Mouse (Mus musculus) embryo, embryonic 10.5 days (tissue): ENCODE measurements around the gene Zfp219.

Source experiments
- DNase-seq: peaks from one replicate; pipeline ENCODE4 v3.0.0-alpha.2; 2015; ENCODE audit warnings: low spot score

Zfp219 gene

GRCm38 (mm10) chr14:52018248-52019050 lies 2.1 kb downstream of the Zfp219 start:
- no peak for DNase-seq

DNA sequence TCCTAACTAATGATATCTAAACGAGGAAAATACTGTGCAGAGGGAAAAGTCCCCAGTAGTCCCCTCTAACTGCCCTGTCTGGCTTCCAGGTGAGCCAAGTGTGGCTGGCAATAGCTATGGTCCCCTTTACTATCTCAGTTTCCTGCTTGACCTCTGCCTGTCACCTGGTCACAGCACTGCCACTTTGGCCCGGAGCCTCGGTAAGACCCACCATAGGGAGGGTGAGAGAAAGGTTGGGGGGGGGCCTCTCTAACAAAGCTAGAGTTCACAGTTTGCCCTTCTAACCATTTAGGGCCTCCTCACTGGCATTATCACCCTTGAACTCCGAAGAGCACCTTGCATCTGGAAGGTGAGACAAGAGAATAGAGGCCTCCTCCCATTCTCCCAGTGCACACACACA lies 2.9 kb downstream of the Zfp219 start:
- no peak for DNase-seq

GRCm38 (mm10) chr14:52016625-52017405 lies 3.7 kb downstream of the Zfp219 start:
- DNase-seq: no peak

GRCm38 (mm10) chr14:52015445-52016100 lies 5.0 kb downstream of the Zfp219 start, which contains the start of gene Tmem253:
Gene Tmem253, plus strand, starts transcription at chr14:52015658.
- DNase-seq: no peak

- peak; percentile 85 for DNase-seq
Measured at GRCm38 (mm10) chr14:52014761-52015311, 5.7 kb downstream of the Zfp219 start.

DNA sequence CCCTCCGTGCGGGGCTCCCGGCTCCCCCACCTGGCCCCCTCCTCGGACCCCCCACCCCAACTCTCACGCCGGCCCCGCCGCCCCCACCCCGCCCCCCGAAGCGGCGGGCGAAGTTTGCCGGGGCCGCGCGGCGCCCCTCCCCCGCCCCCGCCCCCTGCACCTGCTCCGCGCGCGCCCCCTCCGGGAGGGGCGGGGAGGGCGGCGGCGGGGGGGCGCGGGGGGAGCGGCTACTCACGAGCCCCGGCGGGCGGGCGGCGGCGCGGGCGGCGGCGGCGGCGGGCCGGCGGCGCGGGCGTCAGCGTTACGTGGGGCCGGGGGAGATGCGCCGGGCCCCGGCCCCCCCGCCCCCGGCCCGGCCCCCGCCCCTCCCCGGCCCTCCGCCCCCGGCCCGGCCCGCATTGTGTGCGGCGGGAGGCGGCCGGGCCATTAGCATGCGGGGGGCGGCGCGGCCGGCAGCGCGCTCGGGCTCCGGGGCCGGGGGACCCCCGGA lies 6.2 kb downstream of the Zfp219 start:
- no peak for DNase-seq

GRCm38 (mm10) chr14:52013771-52014219 lies 6.7 kb downstream of the Zfp219 start:
- peak; percentile 66 for DNase-seq

DNA sequence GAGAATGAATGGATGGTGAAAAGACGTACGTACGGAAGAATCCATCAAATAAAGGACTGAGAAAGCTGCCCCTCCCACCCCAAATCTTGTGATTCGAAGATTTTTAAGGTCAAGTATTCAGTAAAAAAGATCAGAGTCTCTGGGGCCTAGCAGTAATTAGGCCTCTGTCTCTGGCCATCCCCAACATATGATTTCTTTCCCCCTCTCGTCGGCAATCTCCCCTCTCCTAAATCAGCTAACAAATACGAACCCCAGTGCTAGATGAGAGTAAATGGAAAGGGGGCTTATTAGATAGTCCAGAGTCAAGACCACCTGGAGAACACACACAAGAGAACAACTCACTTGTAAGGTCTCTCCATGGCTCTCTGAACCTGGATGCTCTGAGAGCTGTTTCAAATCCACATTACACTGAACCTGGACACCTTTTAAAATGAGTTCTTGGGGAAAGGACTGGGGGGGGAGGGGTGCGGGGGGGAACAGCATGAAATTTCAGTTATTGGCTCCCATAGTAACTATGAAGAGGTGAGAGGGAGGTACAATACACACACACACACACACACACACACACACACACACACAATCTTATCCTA lies 7.4 kb downstream of the Zfp219 start:
- DNase-seq: peak; percentile 33

DNA sequence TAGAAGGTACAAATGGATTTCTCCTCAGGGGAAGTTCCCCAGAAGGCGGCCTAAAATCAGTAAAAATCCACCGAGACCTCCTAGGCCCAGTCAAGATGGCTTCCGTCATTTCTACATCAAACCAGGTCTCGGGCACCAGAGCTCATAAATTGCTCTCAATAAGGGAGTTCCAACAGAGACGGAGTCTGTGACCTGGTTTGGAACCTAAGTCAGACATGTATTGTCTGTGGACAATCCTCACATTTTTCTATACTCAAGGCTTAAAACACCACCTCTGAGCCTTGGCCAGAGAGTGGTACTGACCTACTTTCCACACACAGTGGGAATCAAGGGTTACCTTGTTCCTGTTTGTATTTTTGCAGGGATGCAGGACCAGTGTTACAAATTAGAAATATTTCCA lies 8.0 kb downstream of the Zfp219 start:
- DNase-seq: no peak

DNA sequence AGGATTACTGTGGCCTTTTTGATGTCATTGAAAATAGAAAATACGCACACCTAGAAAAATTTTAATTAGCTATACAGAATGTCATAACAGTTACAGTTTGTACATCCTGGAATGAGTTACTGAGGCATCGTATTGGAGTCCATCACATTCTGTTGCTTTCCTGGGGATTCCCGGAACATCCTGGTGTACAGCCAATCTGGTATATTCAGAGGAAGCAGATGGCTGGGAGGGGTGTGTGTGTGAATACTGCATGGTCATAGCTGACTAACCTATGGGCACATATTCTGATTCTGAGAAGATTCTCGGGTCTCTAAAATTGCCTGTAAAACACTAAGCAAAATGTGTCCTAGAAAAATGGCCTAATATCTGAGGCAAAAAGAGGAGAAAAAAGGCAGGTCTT lies 8.4 kb downstream of the Zfp219 start:
- DNase-seq: peak; percentile 17

DNA sequence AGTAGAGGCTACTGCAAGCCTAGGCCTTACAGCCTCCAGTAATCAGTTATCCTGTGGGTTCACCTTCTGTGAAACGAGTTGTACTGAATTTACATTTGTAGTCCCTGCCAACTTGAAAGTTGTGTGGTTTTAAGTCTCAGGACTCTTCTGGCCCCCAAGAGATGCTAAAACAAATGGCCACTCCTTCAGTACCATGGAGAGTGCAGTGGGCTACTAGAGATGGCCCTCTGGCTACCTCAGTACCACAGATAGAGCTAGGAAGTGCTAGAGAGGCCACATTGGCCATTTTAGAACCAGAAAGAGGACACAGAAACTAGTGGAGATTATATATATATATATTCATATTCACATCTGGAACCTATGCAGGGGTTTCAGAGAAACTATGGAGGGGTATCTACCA lies 8.8 kb downstream of the Zfp219 start:
- DNase-seq: peak; percentile 48

- DNase-seq: peak; percentile 95
Measured at GRCm38 (mm10) chr14:52010446-52011111, 10.0 kb downstream of the Zfp219 start.

- no peak for DNase-seq
Measured at GRCm38 (mm10) chr14:52009841-52010240, 10.7 kb downstream of the Zfp219 start.

DNA sequence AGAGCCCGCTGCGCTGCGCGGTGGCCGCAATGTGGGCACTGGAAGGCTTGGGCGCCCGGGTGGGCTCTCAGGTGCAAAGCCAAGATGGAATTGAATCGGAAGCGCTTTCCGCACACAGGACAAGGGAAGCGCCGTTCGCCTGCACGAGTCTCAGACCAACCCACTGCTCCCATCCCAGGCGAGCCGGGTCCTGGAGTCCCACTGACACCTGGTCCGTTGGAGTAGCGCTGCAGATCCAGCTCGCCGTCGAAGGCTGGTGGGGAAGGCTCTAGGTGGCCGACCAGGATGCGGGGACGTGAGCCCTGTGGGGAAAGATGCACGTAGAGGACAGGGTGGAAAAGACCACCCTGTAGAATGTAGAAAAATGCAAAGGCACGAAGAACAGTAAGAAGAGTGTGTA lies 11.2 kb downstream of the Zfp219 start:
- DNase-seq: no peak

- peak; percentile 91 for DNase-seq
Measured at GRCm38 (mm10) chr14:52008321-52009203, 12.0 kb downstream of the Zfp219 start.

DNA sequence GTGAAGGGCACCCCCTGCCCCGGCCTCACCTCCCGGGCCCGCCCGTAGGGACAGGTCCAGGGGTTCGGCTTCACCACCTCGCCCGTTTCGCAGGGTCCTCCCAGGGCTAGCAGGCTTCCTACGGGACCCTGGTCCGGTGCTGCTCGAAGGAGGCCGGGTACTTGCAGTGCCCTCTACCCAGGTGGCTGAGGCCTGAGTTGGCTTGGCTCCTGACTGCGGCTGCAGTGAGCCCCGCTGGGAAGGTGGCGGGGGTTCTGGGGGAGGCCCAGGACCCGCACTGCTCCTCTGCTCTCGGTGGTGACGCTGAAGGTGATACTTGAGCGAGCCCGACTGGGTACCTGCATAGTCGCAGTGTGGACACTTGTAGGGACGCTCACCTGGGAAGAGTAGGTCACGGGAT lies 13.8 kb downstream of the Zfp219 start:
- no peak for DNase-seq

GRCm38 (mm10) chr14:52006241-52006640 lies 14.3 kb downstream of the Zfp219 start:
- DNase-seq: peak; percentile 42

- DNase-seq: no peak
Measured at GRCm38 (mm10) chr14:52005616-52006015, 14.9 kb downstream of the Zfp219 start.

- DNase-seq: no peak
Measured at GRCm38 (mm10) chr14:52005141-52005540, 15.4 kb downstream of the Zfp219 start.

- peak; percentile 85 for DNase-seq
Measured at GRCm38 (mm10) chr14:52003981-52004495, 16.5 kb downstream of the Zfp219 start.
